Comparison of ENCODE assay signal across 8 mouse cellular contexts in genomic region chr14:31233070-31233995, GRCm38 (mm10). TPM values are rescaled to one million over a fixed set of nuclear protein-coding genes. Genes with fewer than 3 reads are reported as not detected.
DNase-seq lines count a peak whose midpoint lies in the region; ATAC-seq and TF ChIP-seq lines count a peak whose summit lies in the region.

No protein-coding gene starts in this region.

- no peak overlapping the region for H3K4me3 ChIP-seq in cerebellum, adult 2 months (replicated peaks; ENCODE audit: insufficient read depth, low read depth, low read length)
- peak overlapping the region; percentile 22 for H3K4me3 ChIP-seq in brown adipose tissue, adult 24 weeks (ENCODE audit: insufficient read depth, low read depth, low read length)
- H3K4me3 ChIP-seq in lung, postnatal 0 days (ENCODE audit: low read depth, low read length) = no peak overlapping the region

- ATAC-seq in cerebellum, adult (ENCODE audit: insufficient number of reproducible peaks, low FRiP score, low TSS enrichment) = peak; percentile 26; the same call in 1 of the 2 replicates
- ATAC-seq in lung, postnatal 0 days = peak; percentile 74

- WGBS in cerebellum, adult 2 months = 88% methylated on average over 14 of the region's 14 CpGs
- 61% methylated on average over 14 of the region's 14 CpGs for WGBS in lung, postnatal 0 days

- no peaks in the 10 kb centered on the region for H3K4me1 ChIP-seq in cerebellum, adult 2 months (ENCODE audit: control insufficient read depth, insufficient read depth, low read length)
- H3K4me1 ChIP-seq in brown adipose tissue, adult 24 weeks (ENCODE audit: control insufficient read depth, insufficient read depth, insufficient read length, low read length) = peaks cover 36% of the 10 kb centered on the region
- H3K4me1 ChIP-seq in lung, postnatal 0 days (ENCODE audit: insufficient read depth, low read depth, low read length) = peaks cover 12% of the 10 kb centered on the region; the same call in 1 of the 2 replicates

- H3K9me3 ChIP-seq in lung, postnatal 0 days (ENCODE audit: low read length) = no peaks in the 10 kb centered on the region

- peak; percentile 98 for TF ChIP-seq EP300 in lung, postnatal 0 days (IDR thresholded peaks at IDR 0.05)

- TF ChIP-seq POLR2A in cerebellum, adult 2 months (IDR thresholded peaks at IDR 0.05; ENCODE audit: borderline replicate concordance, insufficient read depth, low read length) = no peak

- H3K9ac ChIP-seq in lung, postnatal 0 days (replicated peaks; ENCODE audit: low read depth) = no peak overlapping the region

- TF ChIP-seq CTCF in cerebellum, adult 2 months (IDR thresholded peaks at IDR 0.05; ENCODE audit: borderline replicate concordance, insufficient read depth, low read depth, low read length) = no peak
- TF ChIP-seq CTCF in lung, postnatal 0 days (IDR thresholded peaks at IDR 0.05) = no peak

- H3K36me3 ChIP-seq in lung, postnatal 0 days (ENCODE audit: insufficient read depth, low read length) = no peaks in the 10 kb centered on the region

- no peak overlapping the region for H3K27ac ChIP-seq in cerebellum, adult 2 months (ENCODE audit: insufficient read depth, low read length)
- H3K27ac ChIP-seq in brown adipose tissue, adult 24 weeks (replicated peaks; ENCODE audit: low read depth, low read length) = peak overlapping the region; percentile 98
- H3K27ac ChIP-seq in lung, postnatal 0 days (ENCODE audit: low read length) = peak overlapping the region; percentile 85

- DNase-seq in cerebellum, adult 2 months = no peak
- peak; percentile 63 for DNase-seq in kidney, adult 11 months
- DNase-seq in lung, postnatal 0 days (ENCODE audit: low spot score) = peak; percentile 73
- DNase-seq in retina, embryonic 14.5 days (ENCODE audit: low spot score) = no peak
- DNase-seq in spleen, adult 12 weeks (ENCODE audit: low spot score) = no peak
- no peak for DNase-seq in left cerebral cortex, adult 9 months (ENCODE audit: low spot score in 2 of 2)

- H3K27me3 ChIP-seq in cerebellum, adult 2 months (ENCODE audit: control insufficient read depth, insufficient read depth, low read length) = no peaks in the 10 kb centered on the region
- H3K27me3 ChIP-seq in lung, postnatal 0 days (replicated peaks; ENCODE audit: insufficient read depth, low read length) = no peaks in the 10 kb centered on the region

- H3K4me2 ChIP-seq in lung, postnatal 0 days (replicated peaks; ENCODE audit: low read depth, low read length) = no peak overlapping the region

RNA-seq across cellular contexts. Expression of gene Sema3g, which starts 15.7 kb away (rescaled TPM):
- polyA plus RNA-seq in cerebellum, adult 2 months (2012; rRNA removed) = 3.0 and 3.2 TPM in 2 replicates
- 5.4 and 10.5 TPM in 2 replicates for polyA plus RNA-seq in brown adipose tissue, adult 24 weeks (2012; ENCODE audit: insufficient read depth, insufficient read length, missing spikeins)
- 4.7 and 5.7 TPM in 2 replicates for polyA plus RNA-seq in lung, postnatal 0 days (2015; fragmentation: Nextera tagmentation; extraction: Ambion mirVana)

RNA-seq across cellular contexts. Expression of gene Nisch, which starts 16.6 kb away (rescaled TPM):
- polyA plus RNA-seq in cerebellum, adult 2 months (2012; rRNA removed) = 292 and 304 TPM in 2 replicates
- polyA plus RNA-seq in brown adipose tissue, adult 24 weeks (2012; ENCODE audit: insufficient read depth, insufficient read length, missing spikeins) = 83.6 and 84.5 TPM in 2 replicates
- polyA plus RNA-seq in lung, postnatal 0 days (2015; fragmentation: Nextera tagmentation; extraction: Ambion mirVana) = 196 and 224 TPM in 2 replicates

RNA-seq across cellular contexts. Expression of gene Phf7, which starts 17.8 kb away (rescaled TPM):
- 6.5 and 7.8 TPM in 2 replicates for polyA plus RNA-seq in cerebellum, adult 2 months (2012; rRNA removed)
- 7.3 and 9.9 TPM in 2 replicates for polyA plus RNA-seq in brown adipose tissue, adult 24 weeks (2012; ENCODE audit: insufficient read depth, insufficient read length, missing spikeins)
- 17.7 and 18.8 TPM in 2 replicates for polyA plus RNA-seq in lung, postnatal 0 days (2015; fragmentation: Nextera tagmentation; extraction: Ambion mirVana)

RNA-seq across cellular contexts. Expression of gene Bap1, which starts 17.9 kb away (rescaled TPM):
- 128 and 131 TPM in 2 replicates for polyA plus RNA-seq in cerebellum, adult 2 months (2012; rRNA removed)
- polyA plus RNA-seq in brown adipose tissue, adult 24 weeks (2012; ENCODE audit: insufficient read depth, insufficient read length, missing spikeins) = 17.8 and 22.0 TPM in 2 replicates
- polyA plus RNA-seq in lung, postnatal 0 days (2015; fragmentation: Nextera tagmentation; extraction: Ambion mirVana) = 38.1 and 38.7 TPM in 2 replicates

RNA-seq across cellular contexts. Expression of gene Tnnc1, which starts 25.2 kb away (rescaled TPM):
- 6.1 and 7.6 TPM in 2 replicates for polyA plus RNA-seq in cerebellum, adult 2 months (2012; rRNA removed)
- polyA plus RNA-seq in brown adipose tissue, adult 24 weeks (2012; ENCODE audit: insufficient read depth, insufficient read length, missing spikeins) = 17.2 and 24.4 TPM in 2 replicates
- 77.2 and 87.2 TPM in 2 replicates for polyA plus RNA-seq in lung, postnatal 0 days (2015; fragmentation: Nextera tagmentation; extraction: Ambion mirVana)

Comparison
In these comparisons a context has a peak if more than half of its experiments do, and no peak if none do; other contexts are left out.
1. DNase-seq: peak in kidney, adult 11 months (single experiment) and lung, postnatal 0 days (single experiment); none in cerebellum, adult 2 months (0 of 2), retina, embryonic 14.5 days (single experiment), spleen, adult 12 weeks (single experiment) and left cerebral cortex, adult 9 months (0 of 2).